8 mouse cellular contexts compared by ENCODE assay signal in genomic region chr3:66978457-66979381, GRCm38 (mm10). TPM values are rescaled to one million over a fixed set of nuclear protein-coding genes. Genes with fewer than 3 reads are reported as not detected.
DNase-seq lines count a peak whose midpoint lies in the region; ATAC-seq lines count a peak whose summit lies in the region.

No protein-coding gene starts in this region.

- peaks cover 30% of the 10 kb centered on the region for H3K4me1 ChIP-seq in forebrain, embryonic 13.5 days
- H3K4me1 ChIP-seq in hindbrain, embryonic 14.5 days (replicated peaks; ENCODE audit: control insufficient read depth, insufficient read depth, low read length): peaks cover 8% of the 10 kb centered on the region; the same call in 1 of the 2 replicates

- H3K9ac ChIP-seq in forebrain, embryonic 13.5 days: peak overlapping the region; percentile 34; the same call in 1 of the 2 replicates
- peak overlapping the region; percentile 55 for H3K9ac ChIP-seq in hindbrain, embryonic 14.5 days

- under 1% methylated on average over 45 of the region's 45 CpGs for WGBS in forebrain, embryonic 13.5 days
- WGBS in hindbrain, embryonic 14.5 days: under 1% methylated on average over 45 of the region's 45 CpGs

- peaks cover 92% of the 10 kb centered on the region for H3K27me3 ChIP-seq in forebrain, embryonic 13.5 days
- peaks cover 85% of the 10 kb centered on the region for H3K27me3 ChIP-seq in hindbrain, embryonic 14.5 days (ENCODE audit: control insufficient read depth, insufficient read depth, low read length)

- H3K9me3 ChIP-seq in forebrain, embryonic 13.5 days (replicated peaks): no peaks in the 10 kb centered on the region
- H3K9me3 ChIP-seq in hindbrain, embryonic 14.5 days (ENCODE audit: control insufficient read depth, low read length): no peaks in the 10 kb centered on the region

- peak; percentile 8 to 30 for DNase-seq in adrenal gland, adult 18-20 months (ENCODE audit: low spot score in 2 of 2)
- no peak for DNase-seq in adrenal gland, postnatal 4 days (ENCODE audit: low spot score in 2 of 2)
- peak; percentile 55 for DNase-seq in NIH3T3 (ENCODE audit: low read depth)
- DNase-seq in hindbrain, embryonic 14.5 days (ENCODE audit: low spot score): no peak
- peak; percentile 24 for DNase-seq in naive thymus-derived CD4-positive, alpha-beta T cell, adult 2 months (ENCODE audit: low read depth)
- DNase-seq in ovary, adult 18-20 months (ENCODE audit: low spot score): no peak
- no peak for DNase-seq in cerebellum, adult 11-12 months

- peak overlapping the region; percentile 33 for H3K4me2 ChIP-seq in forebrain, embryonic 13.5 days
- H3K4me2 ChIP-seq in hindbrain, embryonic 14.5 days (replicated peaks): peak overlapping the region; percentile 39

- H3K4me3 ChIP-seq in forebrain, embryonic 13.5 days: peak overlapping the region; percentile 26
- H3K4me3 ChIP-seq in hindbrain, embryonic 14.5 days (replicated peaks; ENCODE audit: low read length): peak overlapping the region; percentile 39

- H3K27ac ChIP-seq in forebrain, embryonic 13.5 days: no peak overlapping the region
- H3K27ac ChIP-seq in hindbrain, embryonic 14.5 days: peak overlapping the region; percentile 58

- ATAC-seq in forebrain, embryonic 13.5 days: 0 out of 2 replicates have a peak, but pooled peaks have one; percentile 5
- no peak for ATAC-seq in hindbrain, embryonic 14.5 days (ENCODE audit: low FRiP score)

- H3K36me3 ChIP-seq in forebrain, embryonic 13.5 days (ENCODE audit: poor library complexity, severe bottlenecking): no peaks in the 10 kb centered on the region
- H3K36me3 ChIP-seq in hindbrain, embryonic 14.5 days (replicated peaks; ENCODE audit: control insufficient read depth, insufficient read depth): no peaks in the 10 kb centered on the region

RNA-seq across cellular contexts. Expression of gene Rsrc1, which starts 2.5 kb away (rescaled TPM):
- 10 to 100 TPM; 26.9 to 31.2 TPM for total RNA-seq in adrenal gland, adult 18-20 months (2021)
- 10 to 100 TPM; 38.8 to 44.1 TPM for total RNA-seq in adrenal gland, postnatal 4 days (2021)
- polyA plus RNA-seq in forebrain, embryonic 13.5 days (2015; fragmentation: Nextera tagmentation; extraction: Ambion mirVana): 29.4 and 32.4 TPM in 2 replicates
- 32.7 and 34.8 TPM in 2 replicates for polyA plus RNA-seq in hindbrain, embryonic 14.5 days (2014; fragmentation: Nextera tagmentation; extraction: Ambion mirVana)

RNA-seq across cellular contexts. Expression of gene Shox2, which starts 2.9 kb away (rescaled TPM):
- total RNA-seq in adrenal gland, adult 18-20 months (2021): 1 to 10 TPM; 1.8 TPM
- total RNA-seq in adrenal gland, postnatal 4 days (2021): 1 to 10 TPM; 2.2 to 2.8 TPM
- 12.2 and 15.2 TPM in 2 replicates for polyA plus RNA-seq in forebrain, embryonic 13.5 days (2015; fragmentation: Nextera tagmentation; extraction: Ambion mirVana)
- polyA plus RNA-seq in hindbrain, embryonic 14.5 days (2014; fragmentation: Nextera tagmentation; extraction: Ambion mirVana): 26.3 and 27.5 TPM in 2 replicates

Comparison
In these comparisons a context has a peak if more than half of its experiments do, and no peak if none do; other contexts are left out.
1. DNase-seq: peak in adrenal gland, adult 18-20 months (2 of 2), NIH3T3 (single experiment) and naive thymus-derived CD4-positive, alpha-beta T cell, adult 2 months (single experiment); none in adrenal gland, postnatal 4 days (0 of 2), hindbrain, embryonic 14.5 days (single experiment), ovary, adult 18-20 months (single experiment) and cerebellum, adult 11-12 months (single experiment).